Mouse (Mus musculus) heart, postnatal 0 days (tissue): Measurements from ENCODE around the gene Sf3a3. TPM values are rescaled to one million over a fixed set of nuclear protein-coding genes. Genes with fewer than 3 reads are reported as not detected.

Experiments used
- ATAC-seq: fragments of 200-750 bp; cut with Nextera tagmentation; 2 replicates; pipeline ENCODE4 v1.8.0; 2017; ENCODE audit warnings: low read depth, moderate number of reproducible peaks, moderate library complexity; ENCODE audit not compliant: insufficient read depth
- DNase-seq: peaks from one replicate; pipeline ENCODE4 v3.0.0-alpha.2; 2016; ENCODE audit warnings: low spot score
- H3K27ac ChIP-seq: fragments of 300-500 bp; sonication (generic); 2 replicates; pipeline ENCODE4 v1.5.1; 2014; ENCODE audit warnings: low read depth, mild to moderate bottlenecking
- H3K27me3 ChIP-seq: fragments of 300-500 bp; sonication (generic); 2 replicates; pipeline ENCODE4 v1.6.1; 2014; ENCODE audit warnings: low read length, mixed read lengths; ENCODE audit not compliant: control insufficient read depth, insufficient read depth
- H3K36me3 ChIP-seq: fragments of 300-500 bp; sonication (generic); replicated peaks from 2 replicates; pipeline ENCODE4 v1.6.1; 2014; ENCODE audit warnings: low read length, mixed read lengths; ENCODE audit not compliant: control insufficient read depth, insufficient read depth
- H3K4me1 ChIP-seq: fragments of 300-500 bp; sonication (generic); 2 replicates; pipeline ENCODE4 v1.6.1; 2014; ENCODE audit warnings: antibody characterized with exemption; ENCODE audit not compliant: control insufficient read depth, insufficient read depth
- H3K4me2 ChIP-seq: fragments of 300-500 bp; sonication (generic); 2 replicates; pipeline ENCODE4 v1.6.1; 2014; ENCODE audit warnings: low read depth, mild to moderate bottlenecking, low read length, moderate library complexity
- H3K4me3 ChIP-seq: fragments of 300-500 bp; sonication (generic); 2 replicates; pipeline ENCODE4 v1.5.1; 2014; ENCODE audit warnings: low read depth, low read length
- H3K9ac ChIP-seq: fragments of 300-500 bp; sonication (generic); replicated peaks from 2 replicates; pipeline ENCODE4 v1.6.1; 2014; ENCODE audit warnings: low read depth, low read length, mixed read lengths
- H3K9me3 ChIP-seq: fragments of 300-500 bp; sonication (generic); replicated peaks from 2 replicates; pipeline ENCODE4 v1.6.1; 2016; ENCODE audit warnings: low read length; ENCODE audit not compliant: control insufficient read depth
- CTCF ChIP-seq: IDR thresholded peaks from 2 replicates; pipeline ENCODE4 v1.5.1; 2016; ENCODE audit warnings: antibody characterized with exemption, control low read depth, low read depth
- EP300 ChIP-seq: IDR thresholded peaks from 2 replicates; pipeline ENCODE4 v1.6.1; 2016; ENCODE audit warnings: antibody characterized with exemption, low read depth
- WGBS: fragments of 180-500 bp; shearing (Covaris S2); extraction: QIAGEN DNeasy Blood & Tissue Kit; methylation state at CpG from one replicate; pipeline ENCODE4 v1.1.7; 2014; 5-methylcytosine and 5-hydroxymethylcytosine counted together
- polyA plus RNA-seq: library from polyadenylated mRNA; unstranded; fragments of >200 nt; fragmentation: Nextera tagmentation; extraction: Ambion mirVana; gene quantifications from 2 replicates; pipeline ENCODE4 v1.2.1, GENCODE M21; 2015
- total RNA-seq: library from RNA; depleted of rRNA; stranded (reverse); fragments of >200 nt; gene quantifications from 2 replicates; pipeline ENCODE4 v1.2.3, GENCODE M21; 2014; ENCODE audit warnings: low replicate concordance

The Sf3a3 gene
- total and polyA plus RNA-seq, 2 experiments from 2014 or later, result 23.6 to 50.6 TPM

DNA sequence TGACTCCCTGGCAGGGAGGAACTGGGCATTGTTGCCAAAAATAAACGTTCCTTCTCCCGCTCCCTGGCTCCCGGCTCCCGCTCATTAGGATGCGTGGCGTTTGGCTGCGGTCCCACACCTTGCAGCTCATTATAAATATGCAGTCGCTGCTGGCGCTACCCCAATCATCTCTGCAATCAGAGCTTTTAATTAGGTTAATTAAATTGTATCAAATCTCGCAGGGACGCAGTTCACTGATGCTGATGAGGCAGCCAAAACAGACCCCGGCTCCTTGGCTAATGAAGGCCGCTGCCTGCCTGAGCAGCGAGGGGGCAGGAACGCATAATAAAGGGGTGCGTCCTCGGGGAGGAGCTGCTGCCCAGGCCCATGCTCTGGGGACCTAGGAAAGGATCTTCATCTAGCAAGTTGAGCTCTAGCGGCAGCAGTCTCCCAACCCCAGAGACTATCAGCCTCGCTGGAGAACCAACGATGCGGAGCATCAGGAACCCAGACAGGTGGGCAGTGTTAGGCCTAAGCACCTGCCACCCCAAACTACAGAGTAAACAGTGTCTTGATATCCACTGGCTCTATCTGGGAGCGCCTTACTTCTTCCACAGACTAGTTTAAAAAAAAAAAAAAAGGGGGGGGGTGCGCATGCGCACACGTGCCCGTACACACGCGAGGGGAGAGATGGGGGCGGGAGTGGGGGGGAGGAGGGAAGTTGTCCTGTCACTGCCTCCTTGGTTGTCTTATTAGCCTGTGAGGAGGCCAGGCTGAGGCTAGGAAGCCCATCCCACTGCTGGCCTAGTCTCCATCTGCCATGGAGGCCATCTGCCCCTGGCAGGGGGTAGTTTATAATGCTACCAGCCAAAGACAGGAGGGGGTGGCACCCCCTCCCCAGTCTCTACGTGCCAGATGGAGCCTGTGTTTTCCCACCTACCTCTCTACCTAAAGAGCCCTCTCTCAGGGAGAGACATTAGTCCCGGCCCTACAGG, 41.9 kb upstream of the Sf3a3 start:
- Histone ChIP-seq H3K9ac (no peak overlapping the region), H3K4me3 (no peak overlapping the region), H3K27ac (no peak overlapping the region), H3K4me2 (peak overlapping the region; percentile 32), H3K9me3 (no peaks in the 10 kb centered on the region), H3K36me3 (peaks cover 10% of the 10 kb centered on the region; the same call in 1 of the 2 replicates), H3K4me1 (peaks cover 10% of the 10 kb centered on the region), H3K27me3 (peaks cover 45% of the 10 kb centered on the region)
- TF ChIP-seq EP300 (no peak), CTCF (no peak)
- WGBS, result 6% methylated on average over 26 of the region's 31 CpGs
- ATAC-seq (no peak), DNase-seq (no peak)

DNA sequence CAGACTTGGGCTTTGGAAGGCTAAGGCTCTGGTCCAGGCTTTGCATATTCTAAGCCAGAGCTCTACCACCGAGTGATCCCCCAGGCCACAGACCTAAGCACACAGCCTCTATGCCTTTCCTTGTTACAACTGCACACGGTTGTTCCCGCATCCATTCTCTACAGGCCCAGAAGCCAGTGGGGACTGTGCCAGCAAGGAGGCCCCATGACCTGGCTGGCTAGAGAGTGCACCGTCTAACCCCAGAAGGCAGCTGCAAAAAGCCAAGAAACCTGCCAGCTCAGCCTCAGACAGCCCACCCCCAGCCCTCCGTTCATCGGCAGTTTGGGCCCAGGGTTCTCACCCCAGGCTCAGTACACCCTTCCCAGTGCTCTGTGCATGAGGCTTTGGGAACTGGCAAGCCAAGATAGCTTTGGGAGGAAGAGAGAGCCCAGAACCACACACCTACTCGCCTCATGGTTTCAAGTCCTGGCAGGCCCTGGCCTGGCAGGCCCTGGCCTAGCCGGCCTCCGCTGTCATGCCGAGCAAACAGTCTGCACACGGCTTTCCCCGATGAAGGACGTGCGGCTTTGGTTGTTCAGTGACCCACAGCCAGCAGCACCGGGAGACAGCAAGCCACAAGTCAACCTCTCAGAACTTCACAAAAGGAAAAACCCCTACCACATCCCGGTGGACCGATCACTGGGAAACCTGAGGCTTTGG, 40.1 kb upstream of the Sf3a3 start:
- Histone ChIP-seq H3K27ac (no peak overlapping the region), H3K9ac (no peak overlapping the region), H3K4me1 (peaks cover 14% of the 10 kb centered on the region), H3K4me3 (no peak overlapping the region), H3K9me3 (no peaks in the 10 kb centered on the region), H3K4me2 (no peak overlapping the region), H3K27me3 (peaks cover 35% of the 10 kb centered on the region), H3K36me3 (peaks cover 25% of the 10 kb centered on the region)
- 74% methylated on average over 17 of the region's 17 CpGs for WGBS
- no peak for TF ChIP-seq CTCF
- no peak for TF ChIP-seq EP300
- no peak for DNase-seq
- ATAC-seq, result no peak

DNA sequence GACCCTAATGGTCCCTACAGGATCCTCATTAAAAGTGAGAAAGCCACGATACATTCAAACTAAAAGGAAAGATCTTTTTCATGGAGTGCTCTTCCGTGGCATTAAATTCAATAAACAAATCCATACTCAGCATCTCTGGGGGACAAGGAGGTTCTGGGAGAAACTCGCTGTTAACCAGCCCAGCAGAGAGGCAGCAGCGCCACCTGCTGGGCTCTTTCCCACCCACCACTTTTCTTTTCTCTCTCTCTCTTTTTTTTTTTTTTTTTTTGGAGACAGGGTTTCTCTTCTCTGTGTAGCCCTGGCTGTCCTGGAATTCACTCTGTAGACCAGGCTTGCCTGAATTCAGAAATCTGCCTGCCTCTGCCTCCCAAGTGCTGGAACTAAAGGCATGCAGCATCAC, 39.5 kb upstream of the Sf3a3 start:
- peaks cover 17% of the 10 kb centered on the region for H3K4me1 ChIP-seq
- ATAC-seq, result no peak; the same call in 1 of the 2 replicates

DNA sequence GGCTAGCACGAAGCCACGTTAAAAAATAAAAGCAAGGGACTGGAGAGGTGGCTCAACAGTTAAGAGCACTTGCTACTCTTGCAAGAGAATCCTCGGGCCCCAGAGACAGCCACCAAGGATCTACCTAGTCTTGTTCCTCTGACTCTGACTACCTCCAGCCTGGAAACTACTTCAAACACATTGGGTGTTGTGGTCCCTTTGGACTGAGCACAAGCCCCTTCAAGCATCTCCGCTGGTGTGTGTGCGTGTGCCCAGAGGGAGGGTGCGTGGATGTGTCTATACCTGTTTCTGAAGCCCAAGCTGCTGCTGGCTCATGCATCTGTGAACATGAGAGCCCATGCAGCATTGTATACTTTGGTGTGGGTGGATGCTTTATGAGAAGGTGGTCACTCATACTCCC, 38.6 kb upstream of the Sf3a3 start:
- TF ChIP-seq EP300 (no peak), CTCF (no peak)
- no peak for ATAC-seq
- 83% methylated on average over 6 of the region's 6 CpGs for WGBS
- no peak for DNase-seq
- H3K4me1 ChIP-seq, result peaks cover 17% of the 10 kb centered on the region
- peaks cover 38% of the 10 kb centered on the region for H3K36me3 ChIP-seq
- H3K4me2 ChIP-seq, result no peak overlapping the region
- H3K9ac ChIP-seq, result no peak overlapping the region
- no peak overlapping the region for H3K27ac ChIP-seq
- no peak overlapping the region for H3K4me3 ChIP-seq
- H3K27me3 ChIP-seq, result peaks cover 28% of the 10 kb centered on the region
- no peaks in the 10 kb centered on the region for H3K9me3 ChIP-seq

More for the DNA sequence above, 39.5 kb upstream of the Sf3a3 start:
- Histone ChIP-seq H3K9ac (no peak overlapping the region), H3K27ac (no peak overlapping the region), H3K4me2 (no peak overlapping the region), H3K27me3 (peaks cover 35% of the 10 kb centered on the region), H3K9me3 (no peaks in the 10 kb centered on the region), H3K4me3 (no peak overlapping the region), H3K36me3 (peaks cover 29% of the 10 kb centered on the region)
- peak; percentile 53 for DNase-seq
- WGBS, result 7% methylated on average over 4 of the region's 4 CpGs
- TF ChIP-seq EP300 (no peak), CTCF (peak; percentile 73)

DNA sequence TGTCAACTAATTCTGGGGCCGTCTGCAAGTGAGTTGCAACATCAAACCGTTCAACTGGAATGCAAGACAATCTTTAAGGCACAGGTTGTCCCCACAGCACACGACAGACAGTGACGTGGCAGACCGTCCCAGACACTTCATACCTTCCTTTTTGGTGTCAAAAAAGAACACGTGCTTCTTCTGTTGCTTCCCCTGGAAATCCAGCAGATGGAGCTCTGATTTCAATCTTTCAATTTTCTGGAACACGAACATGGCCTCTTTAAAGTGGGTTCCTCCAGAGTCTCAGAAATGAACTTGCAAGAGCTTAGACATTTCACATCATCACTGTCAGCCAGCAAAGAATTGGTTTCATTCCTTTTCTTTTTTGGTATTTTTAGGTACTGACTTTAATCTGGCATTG, 32.3 kb upstream of the Sf3a3 start:
- TF ChIP-seq CTCF (peak; percentile 53), EP300 (no peak)
- DNase-seq (no peak), ATAC-seq (no peak)
- Histone ChIP-seq H3K27me3 (no peaks in the 10 kb centered on the region), H3K27ac (no peak overlapping the region), H3K4me2 (no peak overlapping the region), H3K4me1 (peaks cover 15% of the 10 kb centered on the region), H3K9ac (no peak overlapping the region), H3K9me3 (no peaks in the 10 kb centered on the region), H3K36me3 (peaks cover 60% of the 10 kb centered on the region), H3K4me3 (no peak overlapping the region)
- WGBS, result 48% methylated on average over 7 of the region's 7 CpGs
